Mouse (Mus musculus) CD4-positive, CD25-positive, alpha-beta regulatory T cell, adult 4 months (primary cell): ENCODE results near the gene Olfr695. TPM values are rescaled to one million over a fixed set of nuclear protein-coding genes. Genes with fewer than 3 reads are reported as not detected.
"Not testable (repeated sequence)": the region's sequence is repeated elsewhere in the genome, so short reads cannot be mapped to it uniquely, and the experiment has no call there.

Experiments used
- ATAC-seq: one replicate; pipeline ENCODE4 v1.8.0; 2017
- polyA plus RNA-seq, 2 experiments: library from polyadenylated mRNA; unstranded; fragments of 100-300 nt; shearing (Covaris generic); gene quantifications; one replicate each; pipeline ENCODE4 v1.2.1; 2017

Gene Olfr695
- polyA plus RNA-seq: not detected

- no peak for ATAC-seq
Observed at GRCm38 (mm10) chr7:106716296-106716695, at the start of gene Olfr695. Olfr695 (minus strand) TSS chr7:106716396.

- not testable (repeated sequence) for ATAC-seq
Observed at GRCm38 (mm10) chr7:106761008-106761407, 44.8 kb upstream of the Olfr695 start.

GRCm38 (mm10) chr7:106758800-106759199, 42.6 kb upstream of the Olfr695 start:
- no peak for ATAC-seq

- no peak for ATAC-seq
Observed at GRCm38 (mm10) chr7:106755297-106755696, 39.1 kb upstream of the Olfr695 start, which contains the start of gene Olfr698. Olfr698 (minus strand) TSS chr7:106755397.

- ATAC-seq: no peak
Observed at GRCm38 (mm10) chr7:106745811-106746210, 29.6 kb upstream of the Olfr695 start.

GRCm38 (mm10) chr7:106742343-106742742, 26.1 kb upstream of the Olfr695 start, which contains the start of gene Olfr697:
Olfr697 (minus strand) TSS chr7:106742443.
- ATAC-seq: no peak

- no peak for ATAC-seq
Observed at GRCm38 (mm10) chr7:106737028-106737427, 20.8 kb upstream of the Olfr695 start.

GRCm38 (mm10) chr7:106733717-106734116, 17.5 kb upstream of the Olfr695 start:
- no peak for ATAC-seq

GRCm38 (mm10) chr7:106725654-106726053, 9.5 kb upstream of the Olfr695 start:
- not testable (repeated sequence) for ATAC-seq

- no peak for ATAC-seq
Observed at GRCm38 (mm10) chr7:106711463-106711862, 4.7 kb downstream of the Olfr695 start.

- ATAC-seq: not testable (repeated sequence)
Observed at GRCm38 (mm10) chr7:106707705-106708104, 8.5 kb downstream of the Olfr695 start.

- ATAC-seq: no peak
Observed at GRCm38 (mm10) chr7:106696891-106697290, 19.3 kb downstream of the Olfr695 start.

GRCm38 (mm10) chr7:106692976-106693375, 23.2 kb downstream of the Olfr695 start:
- ATAC-seq: no peak

- no peak for ATAC-seq
Observed at GRCm38 (mm10) chr7:106691714-106692113, 24.5 kb downstream of the Olfr695 start, which contains the start of gene Olfr694. Olfr694 (minus strand) TSS chr7:106691814.

- no peak for ATAC-seq
Observed at GRCm38 (mm10) chr7:106685382-106685781, 30.8 kb downstream of the Olfr695 start.

GRCm38 (mm10) chr7:106680484-106680883, 35.7 kb downstream of the Olfr695 start, which contains the start of gene Olfr693:
Olfr693 (minus strand) TSS chr7:106680584.
- no peak for ATAC-seq

Other genes with a start within 250 kb of the Olfr695 start
- gene Olfr693, start 35.8 kb downstream of the Olfr695 start, polyA plus RNA-seq: not detected
- not detected for gene Olfr694, start 24.6 kb downstream of the Olfr695 start, polyA plus RNA-seq
- gene Olfr697, start 26.0 kb upstream of the Olfr695 start, polyA plus RNA-seq: not detected
- under 1 TPM in 1 of 2 experiments, not detected in 1; 0.23 TPM for gene Olfr698, start 39.0 kb upstream of the Olfr695 start, polyA plus RNA-seq
- gene Olfr699, start 76.8 kb upstream of the Olfr695 start, polyA plus RNA-seq: not detected
- not detected for gene Olfr700, start 92.4 kb upstream of the Olfr695 start, polyA plus RNA-seq
- not detected for gene Olfr701, start 97.7 kb upstream of the Olfr695 start, polyA plus RNA-seq
- not detected for gene Olfr702, start 117.5 kb upstream of the Olfr695 start, polyA plus RNA-seq
- not detected for gene Olfr703, start 127.0 kb upstream of the Olfr695 start, polyA plus RNA-seq
- not detected for gene Olfr704, start 146.8 kb upstream of the Olfr695 start, polyA plus RNA-seq
- gene Olfr705, start 160.5 kb upstream of the Olfr695 start, polyA plus RNA-seq: not detected
- gene Olfr706, start 171.8 kb upstream of the Olfr695 start, polyA plus RNA-seq: not detected
- not detected for gene Olfr707, start 184.8 kb upstream of the Olfr695 start, polyA plus RNA-seq
- not detected for gene Olfr1532-ps1, start 191.6 kb upstream of the Olfr695 start, polyA plus RNA-seq
- gene Olfr709-ps1, start 215.8 kb upstream of the Olfr695 start, polyA plus RNA-seq: not detected
- not detected for gene Olfr710, start 231.9 kb upstream of the Olfr695 start, polyA plus RNA-seq
- gene Olfr6, start 247.5 kb upstream of the Olfr695 start, polyA plus RNA-seq: not detected